Mouse (Mus musculus) ES-Bruce4 (cell line): ENCODE data around the gene Vil1. TPM values are rescaled to one million over a fixed set of nuclear protein-coding genes. Genes with fewer than 3 reads are reported as not detected.

Experiments
- H3K27ac ChIP-seq: 2 replicates; pipeline ENCODE4 v1.5.1; 2012; ENCODE audit warnings: low read length, inconsistent platforms; ENCODE audit not compliant: insufficient read depth
- H3K27me3 ChIP-seq: 2 replicates; pipeline ENCODE4 v1.6.1; 2012; ENCODE audit warnings: mild to moderate bottlenecking, low read length, inconsistent platforms; ENCODE audit not compliant: control insufficient read depth, poor library complexity, insufficient read depth, severe bottlenecking
- H3K36me3 ChIP-seq: 2 replicates; pipeline ENCODE4 v1.6.1; 2012; ENCODE audit warnings: inconsistent platforms, mild to moderate bottlenecking, low read length, moderate library complexity; ENCODE audit not compliant: control insufficient read depth, poor library complexity, insufficient read depth, severe bottlenecking
- H3K4me1 ChIP-seq: one replicate; pipeline ENCODE4 v1.8.1; 2011; ENCODE audit warnings: low read length; ENCODE audit not compliant: control insufficient read depth, insufficient read depth
- H3K4me3 ChIP-seq: 2 replicates; pipeline ENCODE4 v1.5.1; 2011; ENCODE audit warnings: low read depth, mild to moderate bottlenecking, low read length
- H3K9ac ChIP-seq: 2 replicates; pipeline ENCODE4 v1.6.1; 2012; ENCODE audit warnings: low read depth, mild to moderate bottlenecking, inconsistent platforms; ENCODE audit not compliant: poor library complexity, severe bottlenecking
- H3K9me3 ChIP-seq: replicated peaks from 2 replicates; pipeline ENCODE4 v1.6.1; 2012; ENCODE audit warnings: mild to moderate bottlenecking, low read length, inconsistent platforms; ENCODE audit not compliant: control insufficient read depth, poor library complexity, insufficient read depth, severe bottlenecking
- CTCF ChIP-seq: IDR thresholded peaks from one replicate; pipeline ENCODE4 v1.8.1; 2011; ENCODE audit warnings: low read depth, low read length
- EP300 ChIP-seq: IDR thresholded peaks from 2 replicates; pipeline ENCODE4 v1.6.1; 2011; ENCODE audit warnings: low read depth, low read length; ENCODE audit not compliant: insufficient read depth
- POLR2A ChIP-seq: IDR thresholded peaks from one replicate; pipeline ENCODE4 v1.8.1; 2011; ENCODE audit warnings: low read length; ENCODE audit not compliant: insufficient read depth
- polyA plus RNA-seq: library from polyadenylated mRNA; stranded (reverse); fragments of >200 nt; gene quantifications from 2 replicates; pipeline ENCODE4 v1.2.4, GENCODE M21; 2011; ENCODE audit warnings: low read depth; ENCODE audit not compliant: missing spikeins, insufficient read depth, insufficient read length

Gene Vil1
- polyA plus RNA-seq, 1 experiment: 0.61 TPM

GRCm38 (mm10) chr1:74385531-74385930 lies 23.6 kb upstream of the Vil1 start:
- H3K9ac ChIP-seq: no peak overlapping the region
- no peak overlapping the region for H3K4me3 ChIP-seq
- TF ChIP-seq POLR2A (no peak), CTCF (no peak), EP300 (no peak)
- H3K9me3 ChIP-seq: no peaks in the 10 kb centered on the region
- H3K36me3 ChIP-seq: no peaks in the 10 kb centered on the region
- H3K27ac ChIP-seq: no peak overlapping the region
- no peaks in the 10 kb centered on the region for H3K27me3 ChIP-seq
- peaks cover 12% of the 10 kb centered on the region for H3K4me1 ChIP-seq

GRCm38 (mm10) chr1:74386363-74386713 lies 22.8 kb upstream of the Vil1 start:
- peaks cover 8% of the 10 kb centered on the region for H3K4me1 ChIP-seq
- TF ChIP-seq EP300 (no peak), CTCF (no peak), POLR2A (no peak)
- no peaks in the 10 kb centered on the region for H3K9me3 ChIP-seq
- peak overlapping the region; percentile 22 for H3K4me3 ChIP-seq
- peak overlapping the region; percentile 23; the same call in 1 of the 2 replicates for H3K9ac ChIP-seq
- H3K27ac ChIP-seq: peak overlapping the region; percentile 66
- H3K36me3 ChIP-seq: no peaks in the 10 kb centered on the region
- no peaks in the 10 kb centered on the region for H3K27me3 ChIP-seq

- peaks cover 8% of the 10 kb centered on the region for H3K4me1 ChIP-seq
- H3K36me3 ChIP-seq: no peaks in the 10 kb centered on the region
- peak overlapping the region; percentile 70 for H3K27ac ChIP-seq
- TF ChIP-seq CTCF: peak; percentile 53
- peak; percentile 85 for TF ChIP-seq EP300
- TF ChIP-seq POLR2A: peak; percentile 23
- H3K9me3 ChIP-seq: no peaks in the 10 kb centered on the region
- H3K9ac ChIP-seq: peak overlapping the region; percentile 49
- peak overlapping the region; percentile 54 for H3K4me3 ChIP-seq
- no peaks in the 10 kb centered on the region for H3K27me3 ChIP-seq
Observed at GRCm38 (mm10) chr1:74386714-74387385, 22.3 kb upstream of the Vil1 start.

- Histone ChIP-seq H3K27me3 (no peaks in the 10 kb centered on the region), H3K4me1 (peaks cover 8% of the 10 kb centered on the region), H3K36me3 (no peaks in the 10 kb centered on the region), H3K27ac (peak overlapping the region; percentile 70), H3K4me3 (peak overlapping the region; percentile 54), H3K9ac (peak overlapping the region; percentile 49), H3K9me3 (no peaks in the 10 kb centered on the region)
- TF ChIP-seq EP300 (no peak), POLR2A (no peak), CTCF (no peak)
Observed at GRCm38 (mm10) chr1:74387386-74387988, 21.7 kb upstream of the Vil1 start.

GRCm38 (mm10) chr1:74388398-74388920 lies 20.7 kb upstream of the Vil1 start:
- Histone ChIP-seq H3K9ac (no peak overlapping the region), H3K27ac (no peak overlapping the region), H3K4me3 (no peak overlapping the region), H3K27me3 (no peaks in the 10 kb centered on the region), H3K4me1 (peaks cover 5% of the 10 kb centered on the region), H3K36me3 (no peaks in the 10 kb centered on the region), H3K9me3 (no peaks in the 10 kb centered on the region)
- no peak for TF ChIP-seq POLR2A
- no peak for TF ChIP-seq EP300
- TF ChIP-seq CTCF: no peak

- Histone ChIP-seq H3K4me3 (peak overlapping the region; percentile 51), H3K9me3 (no peaks in the 10 kb centered on the region), H3K4me1 (no peaks in the 10 kb centered on the region), H3K27me3 (no peaks in the 10 kb centered on the region), H3K36me3 (peaks cover 3% of the 10 kb centered on the region; the same call in 1 of the 2 replicates), H3K9ac (peak overlapping the region; percentile 97), H3K27ac (0 out of 2 replicates have a peak overlapping the region, but pooled peaks have one; percentile 3)
- TF ChIP-seq CTCF: no peak
- TF ChIP-seq EP300: no peak
- no peak for TF ChIP-seq POLR2A
Observed at GRCm38 (mm10) chr1:74389831-74390286, 19.3 kb upstream of the Vil1 start.
